Mouse (Mus musculus) CH12.LX (cell line): ENCODE results near the gene Sacm1l. TPM values are rescaled to one million over a fixed set of nuclear protein-coding genes. Genes with fewer than 3 reads are reported as not detected.

ENCODE experiments used
- DNase-seq: peaks from one replicate; pipeline ENCODE4 v3.0.0-alpha.2; 2013; ENCODE audit errors: extremely low read depth
- H3K27ac ChIP-seq: 2 replicates; pipeline ENCODE4 v1.5.1; 2012; ENCODE audit warnings: low read depth, mild to moderate bottlenecking, control low read depth, moderate library complexity; ENCODE audit not compliant: insufficient read depth
- H3K27me3 ChIP-seq: replicated peaks from 2 replicates; pipeline ENCODE3; 2012; ENCODE audit warnings: inconsistent platforms
- H3K36me3 ChIP-seq, 2 experiments: replicated peaks in 1 of 2; 2 replicates each; pipeline versions ENCODE3 to v1.6.1; 2012; ENCODE audit warnings: inconsistent platforms in 1 of 2, low read length in 1 of 2, mild to moderate bottlenecking in 1 of 2, mixed read lengths in 1 of 2, moderate library complexity in 1 of 2; ENCODE audit not compliant: control insufficient read depth in 1 of 2, insufficient read depth in 1 of 2
- H3K4me1 ChIP-seq, 2 experiments: 2 replicates each; pipeline ENCODE4 v1.6.1; 2012; ENCODE audit warnings: inconsistent platforms in 1 of 2, moderate library complexity in 1 of 2; ENCODE audit not compliant: insufficient read depth in 2 of 2, control insufficient read depth in 1 of 2
- H3K4me2 ChIP-seq: 2 replicates; pipeline ENCODE4 v1.6.1; 2012; ENCODE audit warnings: low read depth, mild to moderate bottlenecking, control low read depth; ENCODE audit not compliant: poor library complexity, insufficient read depth, severe bottlenecking
- H3K4me3 ChIP-seq, 3 experiments: fragments of 150-350 bp in 1 of 3; sonication (generic) in 1 of 3; replicated peaks in 1 of 3; 2 replicates each; pipeline versions ENCODE3 to v1.5.1; 2011 to 2012; ENCODE audit warnings: low read depth in 2 of 3, low read length in 2 of 3, mild to moderate bottlenecking in 2 of 3, moderate library complexity in 2 of 3, control low read depth in 1 of 3, improper control_type of control experiment in 1 of 3, inconsistent platforms in 1 of 3, mixed read lengths in 1 of 3; ENCODE audit not compliant: poor library complexity in 1 of 3
- H3K79me2 ChIP-seq: replicated peaks from 2 replicates; pipeline ENCODE4 v1.6.1; 2012; ENCODE audit warnings: mild to moderate bottlenecking, moderate library complexity; ENCODE audit not compliant: control insufficient read depth, poor library complexity, insufficient read depth, severe bottlenecking; ENCODE audit errors: extremely low read depth
- H3K9ac ChIP-seq: 2 replicates; pipeline ENCODE4 v1.6.1; 2012; ENCODE audit warnings: low read depth, mild to moderate bottlenecking, control low read depth, moderate library complexity; ENCODE audit not compliant: insufficient read depth
- H3K9me3 ChIP-seq: replicated peaks from 2 replicates; pipeline ENCODE3; 2012; ENCODE audit warnings: low read length, inconsistent platforms, mixed read lengths
- CHD1 ChIP-seq: IDR thresholded peaks from 2 replicates; pipeline ENCODE4 v1.6.1; 2012; ENCODE audit warnings: low read depth, low read length, improper control_type of control experiment, inconsistent platforms
- CTCF ChIP-seq, 2 experiments: IDR thresholded peaks in 1 of 2; conservative IDR thresholded peaks in 1 of 2; 2 replicates each; pipeline ENCODE4 v1.5.1; 2011 to 2012; ENCODE audit warnings: low read depth in 2 of 2, low read length in 2 of 2, improper control_type of control experiment in 1 of 2, inconsistent platforms in 1 of 2, mild to moderate bottlenecking in 1 of 2, moderate library complexity in 1 of 2
- E2F4 ChIP-seq: IDR thresholded peaks from 2 replicates; pipeline ENCODE4 v1.6.1; 2011; ENCODE audit warnings: low read depth, low read length, improper control_type of control experiment; ENCODE audit not compliant: insufficient replicate concordance
- ELF1 ChIP-seq: IDR thresholded peaks from 2 replicates; pipeline ENCODE4 v1.6.1; 2014; ENCODE audit warnings: low read depth, mild to moderate bottlenecking, inconsistent platforms, low read length, improper control_type of control experiment
- EP300 ChIP-seq: IDR thresholded peaks from 2 replicates; pipeline ENCODE4 v1.6.1; 2011; ENCODE audit warnings: low read length, improper control_type of control experiment
- ETS1 ChIP-seq: conservative IDR thresholded peaks from 2 replicates; pipeline ENCODE4 v1.6.1; 2012; ENCODE audit warnings: low read depth, mild to moderate bottlenecking, inconsistent platforms, low read length, improper control_type of control experiment, moderate library complexity
- MAZ ChIP-seq: IDR thresholded peaks from 2 replicates; pipeline ENCODE4 v1.6.1; 2012; ENCODE audit warnings: low read depth, mild to moderate bottlenecking, inconsistent platforms, low read length, improper control_type of control experiment, moderate library complexity
- MEF2A ChIP-seq: IDR thresholded peaks from 2 replicates; pipeline ENCODE4 v1.6.1; 2014; ENCODE audit warnings: low read depth, mild to moderate bottlenecking, inconsistent platforms, low read length, improper control_type of control experiment, borderline replicate concordance
- MYC ChIP-seq: IDR thresholded peaks from 2 replicates; pipeline ENCODE4 v1.6.1; 2011; ENCODE audit warnings: low read depth, mild to moderate bottlenecking, improper control_type of control experiment, low read length
- RAD21 ChIP-seq: IDR thresholded peaks from 2 replicates; pipeline ENCODE4 v1.6.1; 2011; ENCODE audit warnings: low read depth, mild to moderate bottlenecking, low read length, improper control_type of control experiment, moderate library complexity
- SMC3 ChIP-seq: IDR thresholded peaks from 2 replicates; pipeline ENCODE4 v1.6.1; 2011; ENCODE audit warnings: low read depth, low read length, improper control_type of control experiment
- ZC3H11A ChIP-seq: IDR thresholded peaks from 2 replicates; pipeline ENCODE4 v1.6.1; 2012; ENCODE audit warnings: low read depth, mild to moderate bottlenecking, inconsistent platforms, low read length, improper control_type of control experiment
- dilution Hi-C: fragments of 300-500 bp; cut with MboI; formaldehyde crosslinking; loops from 2 replicates; pipeline ENCODE4 v1.14.3; 2020; ENCODE audit warnings: low sequenced_read_pairs; ENCODE audit not compliant: extremely low pct_unique_long_range_greater_than_20kb, extremely low pct_ligation_motif_present
- in situ Hi-C: fragments of 300-500 bp; cut with MboI; formaldehyde crosslinking; loops from 3 replicates; pipeline ENCODE4 v1.14.3; 2019; ENCODE audit warnings: low sequenced_read_pairs, low pct_ligation_motif_present, low pct_unique_long_range_greater_than_20kb, mixed read lengths
- polyA plus RNA-seq: library from polyadenylated mRNA; unstranded; fragments of >175 nt; gene quantifications from 2 replicates; pipeline ENCODE4 v1.2.1, GENCODE M21; 2012; ENCODE audit warnings: low read depth; ENCODE audit not compliant: insufficient read length
- total RNA-seq, 2 experiments: library from RNA; depleted of rRNA; stranded (reverse); fragments of 300-350 nt in 1 of 2; fragments of >200 nt in 1 of 2; gene quantifications; 2 replicates each; pipeline ENCODE4 v1.2.3; 2012 to 2014

Gene Sacm1l
- total and polyA plus RNA-seq, 3 experiments = 31.1 to 67.6 (median 37.4) TPM

DNA sequence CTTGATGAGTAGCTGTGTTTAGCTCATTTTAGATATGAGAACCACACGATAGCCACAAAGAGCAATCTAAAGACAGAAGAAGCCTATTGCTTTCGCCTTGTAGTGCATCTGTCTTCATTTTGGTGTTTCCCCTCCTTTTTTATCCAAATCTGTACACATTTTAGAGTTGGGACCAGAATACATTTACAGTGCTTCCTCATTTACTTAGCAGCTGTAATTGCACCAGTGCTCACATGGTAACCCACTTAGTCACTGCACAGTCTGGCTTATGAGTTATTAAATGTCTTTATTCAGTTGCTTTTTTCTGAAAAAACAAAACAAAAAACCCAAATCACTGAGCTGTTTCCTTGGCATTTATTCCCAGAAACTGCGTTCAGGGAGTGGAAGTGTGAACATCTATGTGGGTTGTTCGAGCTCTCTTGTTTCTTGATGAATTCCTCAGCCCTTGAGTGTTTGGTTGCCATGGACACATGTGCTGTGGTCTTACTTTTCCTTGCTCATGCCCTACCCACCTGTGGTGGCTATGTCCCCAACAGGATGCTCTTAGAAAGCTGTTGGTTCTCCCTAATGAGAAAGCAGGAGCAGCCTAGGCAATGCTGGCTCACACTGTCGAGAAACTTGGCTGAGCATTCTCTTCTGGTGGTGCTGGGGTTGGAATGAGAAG lies 26.3 kb upstream of the Sacm1l start:
- Histone ChIP-seq H3K27me3 (no peaks in the 10 kb centered on the region), H3K4me2 (no peak overlapping the region), H3K79me2 (peaks cover 11% of the 10 kb centered on the region), H3K9ac (no peak overlapping the region), H3K4me1 (peaks cover 6 to 94% of the 10 kb centered on the region in 2 experiments; a peak in 3 of 4 replicates), H3K9me3 (no peaks in the 10 kb centered on the region), H3K27ac (peak overlapping the region; percentile 46), H3K36me3 (peaks cover 49 to 81% of the 10 kb centered on the region in 2 experiments), H3K4me3 (no peak overlapping the region)
- TF ChIP-seq MEF2A = peak; percentile 28; the same call in 1 of the 2 replicates
- TF ChIP-seq CHD1 = 0 out of 2 replicates have a peak, but pooled peaks have one; percentile 43
- TF ChIP-seq RAD21 = no peak
- no peak for TF ChIP-seq MYC
- no peak for TF ChIP-seq EP300
- TF ChIP-seq ETS1 = peak; percentile 52
- DNase-seq = peak; percentile 79
- in situ Hi-C loops (no loop called here), dilution Hi-C loops (no loop called here)

DNA sequence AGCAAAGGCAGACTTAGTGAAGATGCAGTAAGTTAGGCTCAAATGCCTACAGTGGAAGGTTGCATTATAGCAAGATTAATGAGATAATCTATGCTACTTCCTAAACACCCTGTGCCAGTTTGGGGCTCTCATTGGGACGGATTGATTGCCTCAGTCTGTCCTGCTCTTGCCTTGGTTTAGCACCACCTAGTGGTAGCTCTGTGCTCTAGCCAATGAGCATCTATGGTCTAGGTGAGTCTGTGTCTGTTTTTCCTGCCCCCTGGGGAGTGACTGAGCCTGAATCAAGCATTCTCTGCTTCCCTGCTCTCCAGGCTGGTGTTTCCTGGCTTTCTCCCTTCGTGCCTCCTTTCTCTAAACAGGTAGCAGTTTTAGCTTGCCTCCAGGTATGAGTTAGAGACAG lies 25.2 kb upstream of the Sacm1l start:
- H3K27me3 ChIP-seq = no peaks in the 10 kb centered on the region
- H3K9ac ChIP-seq = no peak overlapping the region
- dilution Hi-C loops = no loop called here
- DNase-seq = peak; percentile 82
- 0 out of 2 replicates have a peak, but pooled peaks have one; percentile 18 for TF ChIP-seq MAZ
- peak; percentile 90 to 97 for TF ChIP-seq CTCF (conservative IDR thresholded peaks at IDR 0.05 in 1 of 2, IDR thresholded peaks at IDR 0.05 in 1 of 2; ENCODE audit: low read depth in 2 of 2, low read length in 2 of 2)
- no peak for TF ChIP-seq E2F4
- peak; percentile 81 for TF ChIP-seq SMC3
- peak; percentile 68 for TF ChIP-seq RAD21
- TF ChIP-seq, all 38 proteins: peak for 4
- Histone ChIP-seq H3K4me3 (no peak overlapping the region), H3K79me2 (peaks cover 9% of the 10 kb centered on the region), H3K27ac (no peak overlapping the region), H3K9me3 (no peaks in the 10 kb centered on the region), H3K4me1 (peaks cover 10 to 96% of the 10 kb centered on the region in 2 experiments), H3K36me3 (peaks cover 49 to 78% of the 10 kb centered on the region in 2 experiments), H3K4me2 (no peak overlapping the region)
- in situ Hi-C loops = no loop called here

DNA sequence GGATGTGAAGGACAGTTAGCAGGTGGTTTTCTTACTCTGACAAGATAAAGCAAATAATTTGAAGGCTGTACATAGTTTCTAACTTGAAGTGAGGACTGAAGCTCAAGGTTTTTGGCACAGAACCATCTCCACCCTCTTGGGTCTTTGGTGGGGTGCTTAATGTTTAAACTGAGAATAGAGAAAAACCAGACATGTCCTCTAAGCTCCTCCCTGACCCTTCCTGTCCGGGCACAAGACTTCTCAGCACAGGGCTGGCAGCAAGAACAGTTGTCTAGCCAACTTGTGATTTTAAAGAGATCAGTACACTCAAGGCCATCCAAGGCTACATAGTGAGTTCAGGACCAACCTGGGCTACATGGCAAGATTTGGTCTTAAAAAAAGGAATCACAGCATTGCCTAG lies 24.0 kb upstream of the Sacm1l start:
- no peak for DNase-seq
- Histone ChIP-seq H3K9ac (no peak overlapping the region), H3K27ac (no peak overlapping the region), H3K36me3 (peaks cover 46 to 78% of the 10 kb centered on the region in 2 experiments), H3K27me3 (no peaks in the 10 kb centered on the region), H3K9me3 (no peaks in the 10 kb centered on the region), H3K4me1 (peaks cover 16 to 95% of the 10 kb centered on the region in 2 experiments), H3K79me2 (peaks cover 11% of the 10 kb centered on the region), H3K4me3 (no peak overlapping the region), H3K4me2 (no peak overlapping the region)
- dilution Hi-C loops = no loop called here
- in situ Hi-C loops = no loop called here
- no peak for TF ChIP-seq ZC3H11A
- no peak for TF ChIP-seq ELF1
- no peak for TF ChIP-seq MEF2A
